Mouse (Mus musculus) 3134 (cell line): Measurements from ENCODE around the gene Gm20503.
A peak's percentile ranks its signal among the peaks of the same experiment; 100 is the strongest.

ENCODE experiments used
- DNase-seq: peaks from one replicate; pipeline ENCODE4 v3.0.0-alpha.2; 2011; ENCODE audit warnings: low spot score; ENCODE audit not compliant: insufficient read length; ENCODE audit errors: extremely low read depth

Gm20503 gene

DNA sequence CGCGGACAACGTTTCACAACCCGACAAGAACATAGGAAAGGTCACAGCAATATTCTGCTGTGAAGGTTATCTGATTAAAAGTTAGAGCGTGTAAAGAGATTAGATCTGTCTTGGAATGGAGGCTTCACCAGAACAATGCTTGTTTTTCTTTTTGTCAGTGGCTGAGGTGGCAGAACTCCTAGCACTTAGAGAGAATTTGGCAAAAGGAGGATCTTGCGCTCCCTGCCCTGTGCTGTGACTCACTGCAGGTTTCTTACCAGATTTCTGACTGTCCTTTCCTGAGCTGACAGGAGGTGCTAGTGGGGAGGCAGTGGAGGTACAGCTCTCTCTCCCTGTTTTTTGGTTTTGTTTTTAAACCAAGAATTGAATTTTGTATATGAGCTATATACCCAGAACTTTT, 4.0 kb downstream of the Gm20503 start:
- peak; percentile 45 for DNase-seq

DNA sequence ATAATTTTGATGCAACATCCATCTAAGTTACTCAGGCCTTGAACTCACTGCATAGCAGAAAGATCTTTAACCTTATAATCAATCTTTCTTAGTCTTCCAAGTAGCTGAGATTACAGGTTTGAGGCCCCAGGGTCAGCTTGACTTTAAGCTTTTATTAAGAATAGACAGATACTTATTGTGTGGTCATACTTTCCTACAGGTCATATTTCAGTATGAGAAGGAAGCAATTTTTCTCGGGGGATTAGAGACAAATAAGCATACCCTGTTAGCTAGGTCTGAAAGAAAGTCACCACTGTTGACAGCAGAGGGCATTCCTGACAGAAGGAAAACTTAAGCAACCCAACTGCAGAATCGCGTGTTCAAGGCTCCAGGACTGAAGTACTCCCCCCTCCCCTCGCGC, 5.0 kb downstream of the Gm20503 start:
- no peak for DNase-seq

DNA sequence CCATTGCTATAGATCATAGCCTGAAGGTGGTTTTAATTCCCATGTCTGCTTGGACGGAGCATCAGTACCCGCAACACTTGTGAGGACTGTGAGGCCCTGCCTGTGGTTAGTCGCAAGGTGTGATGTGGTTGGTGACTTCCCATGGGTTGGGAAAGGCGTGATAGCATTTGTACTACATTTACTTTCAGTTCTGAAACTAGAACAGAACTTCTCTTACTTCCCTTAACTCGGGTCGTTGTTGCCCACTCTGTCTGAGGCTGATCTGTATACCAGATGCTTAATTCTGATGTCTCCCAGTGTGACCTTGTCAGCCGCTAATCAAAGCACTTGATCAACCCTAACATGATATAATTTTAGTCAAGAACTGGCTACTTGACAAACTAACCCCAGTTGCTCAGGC, 6.2 kb downstream of the Gm20503 start:
- DNase-seq, result no peak

DNA sequence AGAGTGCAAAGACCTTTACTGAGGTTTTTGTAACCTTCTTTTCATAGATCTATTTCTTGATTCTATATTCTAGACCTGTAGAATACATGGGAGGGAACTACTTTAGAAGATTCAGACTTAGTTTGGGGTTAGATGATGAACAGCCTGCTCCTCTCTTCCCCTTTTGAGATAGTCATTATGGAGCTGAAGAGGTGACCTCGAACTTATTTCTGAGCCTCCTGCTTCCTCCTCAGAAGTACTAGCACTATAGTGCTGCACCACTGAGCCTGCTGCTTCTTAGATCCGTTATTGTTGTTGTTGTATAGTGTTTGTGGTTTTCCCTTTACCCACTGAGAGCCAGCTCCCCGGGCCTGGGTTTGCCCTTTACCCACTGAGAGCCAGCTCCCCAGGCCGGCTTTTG, 6.7 kb downstream of the Gm20503 start:
- DNase-seq, result no peak

DNA sequence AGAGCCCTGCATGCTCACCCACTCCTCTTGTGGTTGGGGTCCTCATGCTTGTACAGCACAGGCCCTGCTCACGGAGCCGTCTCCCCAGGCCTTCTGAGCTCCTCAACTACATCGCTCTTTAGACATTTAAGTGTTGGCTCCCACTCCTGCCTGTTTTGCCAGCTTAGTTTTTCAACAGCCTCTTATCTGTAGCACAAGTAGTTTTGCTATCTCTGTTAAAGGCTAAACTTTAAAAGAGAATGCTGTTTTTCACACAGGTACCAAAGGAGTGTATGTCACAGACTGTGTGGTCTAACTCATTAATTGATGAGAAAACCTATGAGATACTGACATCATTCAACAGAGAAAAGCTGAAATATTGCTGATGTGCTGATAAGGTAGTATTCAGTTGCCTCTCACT, 8.4 kb downstream of the Gm20503 start:
- DNase-seq, result no peak

DNA sequence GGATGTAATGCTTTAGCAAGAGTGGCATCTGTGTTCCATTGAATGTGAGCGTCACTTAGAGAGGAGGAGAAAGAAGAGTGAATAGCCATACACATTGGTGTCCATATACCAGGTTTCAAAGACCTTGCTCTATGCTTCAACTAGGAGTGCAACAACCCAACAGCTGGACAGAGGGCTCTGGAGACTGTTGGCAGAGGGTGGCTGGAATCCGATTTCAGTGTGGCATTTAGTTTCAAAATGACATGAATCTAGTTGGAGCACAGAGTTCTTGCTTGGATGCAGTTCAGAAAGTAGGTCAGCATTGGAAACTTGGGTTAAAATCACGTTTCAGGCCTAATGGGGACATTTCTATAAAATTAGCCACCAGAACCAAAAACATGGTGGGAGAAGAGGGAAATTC, 12.2 kb downstream of the Gm20503 start:
- DNase-seq, result no peak

DNA sequence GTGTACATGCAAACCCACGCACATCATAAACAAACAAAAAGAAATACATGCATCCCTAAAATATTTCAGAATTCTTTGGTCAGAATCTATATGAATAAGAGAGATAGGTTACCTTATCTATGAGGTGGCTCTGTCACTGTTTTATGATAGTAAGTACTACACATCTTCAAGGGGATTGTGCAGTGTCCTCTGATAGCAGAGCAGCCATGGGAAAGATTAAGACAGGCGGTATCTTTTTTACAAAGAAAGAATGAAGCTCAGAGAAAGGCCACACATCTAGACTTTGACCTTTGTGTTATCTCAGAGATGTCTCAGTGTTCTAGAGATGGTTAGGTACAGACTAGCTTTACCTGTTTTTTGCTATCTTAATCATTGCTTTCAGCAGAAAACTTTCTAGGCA, 13.9 kb downstream of the Gm20503 start:
- no peak for DNase-seq

DNA sequence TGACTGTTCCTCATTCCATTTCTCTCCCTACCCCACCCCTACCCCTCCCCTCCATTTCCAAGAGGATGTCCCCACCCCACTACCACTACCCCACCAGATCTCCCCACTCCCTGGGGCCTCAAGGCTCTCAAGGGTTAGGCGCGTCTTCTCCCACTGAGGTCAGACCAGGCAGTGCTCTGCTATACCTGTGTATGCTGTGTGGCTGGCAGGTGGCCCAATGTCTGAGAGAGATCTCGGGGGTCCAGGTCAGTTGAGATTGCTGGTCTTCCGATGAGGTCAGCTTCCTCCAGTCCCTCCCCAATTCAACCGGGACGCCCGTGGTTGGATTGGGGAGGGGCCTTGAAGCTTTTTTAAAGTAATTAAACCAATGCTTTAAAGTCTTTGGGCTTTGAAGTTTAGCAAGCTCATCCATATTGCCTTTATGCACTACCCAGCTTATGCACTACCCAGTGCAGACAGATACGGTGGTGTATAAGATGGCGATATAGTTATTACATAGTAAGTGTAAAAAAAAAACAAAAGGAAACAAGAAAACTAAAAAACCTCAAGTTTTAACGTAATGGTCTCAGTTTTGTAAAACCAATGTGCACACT, 31.4 kb downstream of the Gm20503 start:
- DNase-seq, result peak; percentile 39

DNA sequence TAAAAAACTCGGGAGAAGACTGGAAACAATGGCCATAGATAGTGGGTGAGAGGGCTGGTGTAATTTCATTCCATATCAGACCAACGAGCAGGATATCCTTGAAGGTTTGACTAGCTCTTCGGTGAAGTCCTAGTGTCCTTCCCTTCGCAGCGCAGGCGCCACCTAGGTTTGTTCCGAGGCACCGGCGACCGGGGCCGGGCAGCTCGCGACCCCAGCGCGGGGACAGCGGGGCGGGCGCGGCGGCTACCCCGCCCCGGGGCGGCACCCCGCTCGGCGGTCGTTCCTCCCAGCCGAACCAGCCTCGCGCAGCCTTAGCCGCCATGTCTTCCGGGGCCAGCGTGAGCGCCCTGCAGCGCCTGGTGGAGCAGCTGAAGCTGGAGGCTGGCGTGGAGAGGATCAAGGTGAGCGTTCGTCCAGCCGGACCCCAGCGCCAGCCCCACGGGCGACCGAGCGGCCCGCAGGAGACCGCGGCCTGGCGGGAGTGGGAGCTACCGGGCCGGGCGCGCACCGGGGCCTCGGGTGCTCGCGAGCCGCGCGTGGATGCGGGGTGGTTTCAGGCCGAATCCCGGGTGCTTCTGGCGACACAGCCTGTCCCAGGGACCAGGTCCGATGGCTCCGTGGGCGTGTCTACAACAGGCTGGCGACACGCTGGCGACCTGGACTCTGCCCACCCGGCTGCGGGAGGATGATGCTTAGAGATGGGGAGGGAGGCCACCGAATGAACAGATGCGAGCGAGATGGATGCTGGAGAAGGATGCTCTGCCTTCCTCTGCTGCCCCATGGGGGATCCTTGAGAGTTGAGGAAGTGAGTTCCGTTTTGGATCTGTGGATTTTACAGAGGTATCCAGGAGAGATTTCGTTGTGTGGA, 32.1 kb downstream of the Gm20503 start, which contains the start of gene Gng10:
TSS of gene Gng10 (plus strand) at position 171 of the 868 bp plus-strand sequence.
- DNase-seq, result peak; percentile 85

DNA sequence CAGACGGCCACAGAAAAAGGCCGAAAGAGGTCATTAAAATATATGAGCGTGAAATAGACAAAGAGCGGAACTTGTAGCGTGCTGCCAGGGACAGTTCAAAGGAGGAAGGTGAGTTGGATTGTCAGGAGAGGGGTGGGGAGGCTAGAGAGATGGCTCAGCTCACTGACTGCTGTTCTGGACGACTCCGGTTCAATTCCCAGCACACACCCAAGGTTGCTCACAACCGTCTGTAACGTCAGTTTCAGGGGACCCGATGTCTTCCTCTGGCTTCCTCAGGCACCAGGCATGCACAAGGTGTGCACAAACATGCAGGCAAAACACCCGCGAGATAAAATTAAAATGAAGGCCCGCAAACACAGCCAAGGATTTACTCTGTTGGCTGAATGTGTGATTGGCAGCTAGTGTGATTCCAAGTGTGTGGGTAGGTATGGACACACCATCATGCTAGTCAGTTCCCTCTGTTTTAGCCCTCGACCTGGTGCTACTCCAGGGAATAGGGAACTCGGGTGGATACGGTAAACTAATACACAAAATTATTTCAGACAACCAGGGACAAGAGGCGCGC, 32.9 kb downstream of the Gm20503 start:
- peak; percentile 34 for DNase-seq

DNA sequence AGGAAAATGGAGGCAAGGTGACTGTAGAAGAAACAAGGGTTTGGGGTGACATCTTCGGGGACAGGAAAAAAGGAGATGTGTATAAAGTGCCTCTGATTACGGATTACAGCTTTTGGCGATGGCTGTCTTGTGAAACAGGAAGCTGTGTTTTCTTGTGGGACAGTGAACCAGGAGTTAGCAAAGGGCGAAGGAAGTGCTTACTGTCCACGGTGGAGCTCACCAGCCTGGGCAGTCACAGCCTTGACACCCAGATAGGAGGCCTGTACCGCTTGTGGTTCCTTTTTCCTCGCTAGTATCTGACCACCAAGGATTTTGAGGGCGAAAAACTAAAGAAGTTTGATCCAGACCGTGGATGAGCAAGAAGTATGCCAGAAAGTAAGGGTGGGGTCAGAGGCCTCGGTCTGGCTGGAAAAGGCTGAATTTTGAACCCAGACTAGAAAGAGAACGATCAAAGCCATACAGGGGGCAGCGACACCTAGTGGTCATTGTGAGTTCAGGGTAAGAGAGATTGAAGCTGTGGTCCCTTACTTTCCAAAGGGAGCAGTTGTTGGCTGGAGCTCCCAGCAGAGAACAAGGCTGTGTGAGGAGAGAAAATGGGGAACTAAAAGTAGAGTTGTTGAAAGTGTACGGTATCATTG, 33.6 kb downstream of the Gm20503 start:
- peak; percentile 69 for DNase-seq

DNA sequence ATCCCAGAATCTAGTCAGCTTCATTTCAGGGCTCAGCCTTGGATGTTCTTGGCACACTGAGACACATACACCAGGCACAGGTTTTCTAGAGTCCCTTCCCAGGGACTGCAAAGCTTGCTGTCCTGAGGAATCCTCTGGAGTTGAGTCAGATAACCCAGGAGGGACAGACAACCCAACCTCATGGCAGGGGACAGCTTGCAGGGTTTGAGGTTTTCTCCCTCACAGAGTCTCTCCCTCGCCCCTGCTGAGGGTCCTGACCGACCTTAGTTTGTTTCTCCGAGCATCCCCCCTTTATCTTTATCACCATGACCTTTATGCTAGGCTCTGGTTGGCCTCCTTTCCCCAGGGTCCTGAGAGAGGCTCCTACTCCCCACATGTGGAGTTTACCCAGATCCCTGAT, 34.5 kb downstream of the Gm20503 start:
- no peak for DNase-seq

DNA sequence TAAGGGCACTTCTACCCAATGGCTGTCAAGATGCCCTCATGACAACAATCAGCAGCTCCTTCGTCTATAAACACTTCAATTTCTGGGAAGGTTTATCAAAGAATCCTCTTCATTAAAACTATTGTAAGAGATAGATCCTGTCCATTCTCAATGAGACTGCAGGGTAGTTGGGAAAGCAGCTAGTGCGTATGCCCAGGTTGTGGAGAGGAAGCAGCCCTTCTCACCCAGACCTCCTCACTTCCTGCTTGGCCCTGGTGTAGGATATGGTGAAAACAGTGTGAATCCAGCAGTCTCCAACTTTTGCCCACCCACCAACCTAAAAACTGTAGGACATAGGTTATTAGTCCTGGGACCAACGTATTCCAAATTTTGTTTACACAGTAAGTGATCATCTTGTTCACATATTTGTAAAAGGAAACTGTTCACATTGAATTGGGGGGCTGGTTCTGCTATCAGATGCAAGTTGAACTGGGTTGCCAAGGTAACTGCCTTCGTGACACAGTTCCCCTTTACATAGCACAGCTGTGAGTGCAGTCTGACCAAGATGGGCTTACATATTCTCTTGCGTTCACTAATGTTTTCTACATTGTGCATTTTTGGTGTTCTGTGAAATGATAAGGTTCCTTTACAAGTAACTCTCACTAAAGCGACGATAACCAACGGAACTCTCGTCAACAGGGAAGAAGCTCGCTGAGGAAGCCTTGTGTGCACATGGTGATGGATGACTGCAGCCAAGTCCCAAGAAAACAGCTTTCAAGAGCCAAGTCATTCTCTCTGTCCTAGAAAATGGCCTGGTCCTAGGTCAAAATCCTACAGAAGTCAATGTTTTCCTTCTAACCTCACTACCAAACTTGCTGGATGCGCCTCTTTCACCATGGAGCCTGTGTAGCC, 37.6 kb downstream of the Gm20503 start:
- DNase-seq, result no peak

DNA sequence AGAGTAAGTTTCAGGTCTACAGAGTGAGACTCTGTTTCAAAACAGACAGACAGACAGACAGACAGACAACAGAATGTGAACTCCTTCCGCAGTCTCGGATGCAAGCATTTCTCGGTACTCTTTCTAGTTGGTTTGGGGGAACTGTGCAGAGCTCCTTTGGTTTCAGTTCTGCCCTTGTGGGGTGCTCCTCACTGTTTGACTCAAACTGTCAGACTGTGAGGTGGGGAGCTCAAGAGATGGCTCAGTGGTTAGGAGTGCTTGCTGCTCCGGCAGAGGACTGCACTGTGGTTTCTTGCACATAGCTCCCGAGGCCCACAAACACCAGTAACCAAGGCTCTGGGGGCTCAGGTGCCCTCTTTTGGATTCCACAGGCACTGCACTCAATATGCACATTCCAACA, 40.1 kb downstream of the Gm20503 start:
- no peak for DNase-seq

DNA sequence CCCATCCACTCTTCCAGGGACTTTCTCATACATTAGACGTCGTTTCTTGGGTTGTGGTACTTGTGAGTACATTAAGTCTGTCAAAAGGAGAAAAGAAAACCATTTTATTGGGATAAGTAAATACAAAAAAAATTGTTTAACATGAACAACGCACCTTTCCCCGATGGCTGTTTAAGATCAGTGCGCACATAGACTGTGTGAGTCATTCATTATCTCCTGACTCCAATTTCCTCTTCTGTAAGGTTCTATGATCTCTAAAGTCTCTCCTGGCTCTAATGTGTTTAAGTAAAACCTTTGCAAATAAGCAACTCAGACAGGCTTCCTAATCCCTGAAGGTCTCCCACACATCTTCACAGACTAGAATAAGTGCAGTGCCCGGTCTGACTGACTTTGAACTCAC, 40.9 kb downstream of the Gm20503 start:
- DNase-seq, result no peak

DNA sequence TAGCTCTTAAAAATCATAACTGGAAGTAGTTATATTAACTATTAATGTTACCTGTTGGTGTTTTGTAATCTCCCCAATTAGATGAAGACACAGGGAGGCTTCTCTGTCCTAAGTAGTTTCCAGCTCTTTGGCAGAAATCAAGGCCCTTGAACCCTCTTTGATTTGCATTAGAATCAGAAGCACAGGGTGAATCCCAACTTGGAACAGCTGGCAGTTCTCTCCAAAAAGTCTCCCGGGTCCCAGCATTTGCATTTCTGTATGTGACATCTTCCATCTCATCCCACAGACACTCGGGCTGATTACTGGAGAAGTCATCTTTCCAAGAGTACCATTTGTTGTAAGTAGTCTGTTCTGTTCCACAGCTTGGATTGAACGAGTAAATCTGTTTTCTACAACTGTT, 44.2 kb downstream of the Gm20503 start:
- no peak for DNase-seq

DNA sequence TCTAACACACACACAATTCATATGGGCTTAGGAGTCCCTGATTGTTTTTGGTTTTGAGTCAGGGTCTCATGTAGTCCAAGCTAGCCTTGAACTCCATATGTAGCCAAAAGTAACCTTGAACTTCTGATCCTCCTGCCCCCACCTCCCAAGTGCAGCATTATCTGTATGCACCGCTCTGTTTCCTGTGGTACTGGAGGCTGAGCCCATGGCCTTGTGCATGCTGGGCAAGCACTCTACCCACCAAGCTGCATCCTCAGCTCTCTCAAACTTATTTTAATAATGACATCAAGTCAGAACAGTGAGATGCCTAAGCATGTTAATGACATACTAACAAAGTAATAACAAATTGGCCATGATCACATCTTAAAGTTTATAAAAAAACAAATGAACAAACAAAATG, 48.1 kb downstream of the Gm20503 start:
- no peak for DNase-seq

DNA sequence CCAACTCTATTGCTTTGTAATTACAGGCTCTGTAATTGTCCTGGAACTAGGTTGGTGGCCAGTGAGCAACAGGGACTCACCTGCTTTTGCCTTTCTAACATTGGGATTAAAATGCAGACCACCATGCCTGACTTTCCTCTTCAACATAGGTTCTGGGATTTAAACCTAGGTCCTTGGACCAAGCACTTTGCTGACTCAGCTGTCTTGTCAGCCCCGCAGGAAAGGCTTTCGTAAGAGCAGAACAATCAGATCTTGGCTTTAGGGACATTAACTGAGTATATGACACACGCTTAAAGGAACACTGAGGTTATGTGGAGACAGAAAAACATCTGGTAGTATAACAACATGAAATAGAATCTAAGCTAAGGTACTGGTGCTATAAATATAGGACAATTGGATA, 54.9 kb downstream of the Gm20503 start:
- no peak for DNase-seq

DNA sequence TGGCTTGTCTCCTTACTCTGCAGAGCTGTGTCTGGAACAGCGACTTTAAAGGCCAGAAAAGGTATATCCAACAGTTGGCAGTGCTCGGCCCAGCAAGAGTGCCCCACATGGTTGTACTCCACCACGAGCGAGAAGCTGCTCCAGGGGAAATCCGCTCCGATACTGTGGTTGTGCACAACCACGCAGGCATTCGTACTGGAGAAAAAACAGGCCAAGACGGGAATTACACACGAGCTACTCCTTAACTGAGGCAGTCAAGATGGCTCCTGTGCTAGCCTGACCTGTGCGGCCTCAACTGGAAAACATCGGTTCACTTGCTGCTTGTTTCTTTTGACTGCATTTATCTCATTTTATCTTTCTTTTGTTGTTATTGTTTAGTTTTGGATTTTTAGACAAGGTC, 59.5 kb downstream of the Gm20503 start:
- no peak for DNase-seq

DNA sequence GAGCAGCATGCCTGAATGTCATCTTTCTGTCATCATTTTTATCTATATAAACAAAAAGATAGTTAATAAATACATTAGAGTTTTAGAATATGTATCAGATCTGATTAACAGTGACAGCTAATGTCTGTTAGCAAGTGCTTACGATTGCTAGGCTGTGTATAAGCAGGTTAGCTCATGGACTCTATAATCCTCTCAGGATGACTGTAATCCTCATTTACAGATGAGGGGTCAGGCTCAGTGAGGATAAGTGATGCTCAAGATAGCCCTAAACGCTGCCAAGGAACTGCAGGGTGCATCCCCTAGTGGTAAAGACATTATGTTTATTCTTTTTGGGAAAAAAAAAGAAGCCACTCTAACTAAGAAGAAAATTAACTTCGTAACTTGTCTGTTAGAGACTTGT, 66.3 kb downstream of the Gm20503 start:
- DNase-seq, result no peak

DNA sequence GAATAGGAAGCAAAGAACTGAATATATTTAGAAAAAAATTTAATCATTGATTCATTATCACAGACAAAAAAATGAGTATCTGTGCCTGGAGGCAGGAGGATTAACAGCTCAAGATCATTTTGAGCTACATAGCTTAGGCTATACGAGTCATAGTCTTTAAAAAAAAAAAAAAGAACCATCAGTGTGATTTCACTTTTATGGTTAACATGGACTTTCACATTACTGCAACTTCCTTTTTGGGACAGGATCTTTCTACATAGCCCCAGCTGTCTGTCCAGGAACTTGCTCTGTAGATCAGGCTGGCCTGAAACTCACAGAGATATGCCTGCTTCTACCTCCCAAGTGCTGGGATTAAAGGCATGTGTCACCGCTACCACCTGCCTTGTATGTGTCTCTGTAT, 80.4 kb downstream of the Gm20503 start:
- no peak for DNase-seq
